Mouse (Mus musculus) lung, postnatal 0 days (tissue): Measurements from ENCODE around the gene 2900026A02Rik.

Experiments
- CTCF ChIP-seq: IDR thresholded peaks from 2 replicates; pipeline ENCODE4 v1.5.1; 2016; ENCODE audit warnings: antibody characterized with exemption, mild to moderate bottlenecking
- EP300 ChIP-seq: IDR thresholded peaks from 2 replicates; pipeline ENCODE4 v1.6.1; 2016; ENCODE audit warnings: antibody characterized with exemption, mild to moderate bottlenecking, control low read depth

DNA sequence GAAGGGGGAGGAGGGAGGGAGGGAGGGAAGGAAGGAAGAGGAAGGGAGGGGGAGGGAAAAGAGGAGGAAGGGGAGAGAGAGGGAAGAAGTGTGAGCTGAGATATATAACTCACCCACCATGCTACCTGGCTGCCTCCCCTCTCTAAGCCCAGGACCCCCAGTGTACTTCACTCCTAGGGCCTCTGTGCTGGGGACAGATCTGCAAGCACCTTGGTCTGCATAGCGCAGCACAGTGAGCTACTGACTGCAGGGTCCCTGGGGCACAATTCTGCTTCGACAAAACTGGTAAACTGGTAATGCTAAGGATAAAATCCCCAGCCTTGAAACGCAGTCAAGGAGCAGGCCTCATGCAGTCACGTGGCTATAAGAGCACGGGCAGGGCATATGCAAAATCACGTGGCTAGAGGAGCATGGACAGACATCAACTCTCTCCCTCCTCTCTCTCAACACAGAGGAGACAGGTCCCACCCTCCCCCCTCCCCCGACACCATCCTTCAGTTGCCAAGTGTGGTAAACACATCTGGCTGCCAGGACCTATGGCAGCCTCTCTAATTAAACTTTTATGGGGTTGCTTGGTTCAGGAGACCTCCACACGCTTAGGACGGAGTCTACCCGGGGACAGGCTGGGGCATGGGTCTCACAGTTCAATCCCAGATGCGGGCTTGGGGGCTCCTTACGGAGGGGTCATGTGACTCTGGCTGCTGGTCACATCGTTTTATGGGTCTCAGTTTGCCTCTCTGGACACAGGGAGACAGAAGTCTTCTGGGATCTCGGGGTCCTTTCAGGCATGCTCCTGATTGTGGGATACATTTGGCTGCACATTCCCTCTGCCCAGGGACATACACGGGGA lies 100.1 kb downstream of the 2900026A02Rik start:
- TF ChIP-seq CTCF, result no peak
- TF ChIP-seq EP300, result no peak
